Mouse (Mus musculus) midbrain, postnatal 0 days (tissue): ENCODE results near the gene Spg20. TPM values are rescaled to one million over a fixed set of nuclear protein-coding genes. Genes with fewer than 3 reads are reported as not detected.

Experiments used
- ATAC-seq: fragments of 200-750 bp; cut with Nextera tagmentation; 2 replicates; pipeline ENCODE4 v1.8.0; 2017; ENCODE audit warnings: moderate number of reproducible peaks, mild to moderate bottlenecking, moderate TSS enrichment, moderate library complexity; ENCODE audit not compliant: low FRiP score
- DNase-seq: peaks from one replicate; pipeline ENCODE4 v3.0.0-alpha.2; 2015; ENCODE audit warnings: low spot score
- H3K27ac ChIP-seq: fragments of 300-500 bp; sonication (generic); 2 replicates; pipeline ENCODE4 v1.5.1; 2014; ENCODE audit warnings: low read depth, mild to moderate bottlenecking, low read length, mixed read lengths
- H3K27me3 ChIP-seq: fragments of 300-500 bp; sonication (generic); 2 replicates; pipeline ENCODE4 v1.6.1; 2014; ENCODE audit warnings: low read length, control low read depth, mixed read lengths; ENCODE audit not compliant: insufficient read depth
- H3K36me3 ChIP-seq: fragments of 300-500 bp; sonication (generic); 2 replicates; pipeline ENCODE4 v1.6.1; 2014; ENCODE audit warnings: low read length, control low read depth, mixed read lengths; ENCODE audit not compliant: insufficient read depth
- H3K4me1 ChIP-seq: fragments of 300-500 bp; sonication (generic); 2 replicates; pipeline ENCODE4 v1.6.1; 2014; ENCODE audit warnings: mild to moderate bottlenecking, control low read depth, antibody characterized with exemption, low read length, mixed read lengths; ENCODE audit not compliant: insufficient read depth
- H3K4me2 ChIP-seq: fragments of 300-500 bp; sonication (generic); 2 replicates; pipeline ENCODE4 v1.6.1; 2014; ENCODE audit warnings: low read depth, mild to moderate bottlenecking, low read length, mixed read lengths; ENCODE audit not compliant: poor library complexity, severe bottlenecking
- H3K4me3 ChIP-seq: fragments of 300-500 bp; sonication (generic); 2 replicates; pipeline ENCODE4 v1.5.1; 2014; ENCODE audit warnings: low read depth, mild to moderate bottlenecking, low read length, moderate library complexity
- H3K9ac ChIP-seq: fragments of 300-500 bp; sonication (generic); replicated peaks from 2 replicates; pipeline ENCODE4 v1.6.1; 2014; ENCODE audit warnings: mild to moderate bottlenecking, low read length, moderate library complexity, mixed read lengths; ENCODE audit not compliant: poor library complexity, severe bottlenecking
- H3K9me3 ChIP-seq: fragments of 300-500 bp; sonication (generic); 2 replicates; pipeline ENCODE4 v1.6.1; 2016; ENCODE audit warnings: low read length, control low read depth
- CTCF ChIP-seq: IDR thresholded peaks from 2 replicates; pipeline ENCODE4 v1.5.1; 2016; ENCODE audit warnings: antibody characterized with exemption, mild to moderate bottlenecking
- WGBS: fragments of 180-500 bp; shearing (Covaris S2); extraction: QIAGEN DNeasy Blood & Tissue Kit; methylation state at CpG from one replicate; pipeline ENCODE4 v1.1.7; 2014; 5-methylcytosine and 5-hydroxymethylcytosine counted together
- polyA plus RNA-seq: library from polyadenylated mRNA; unstranded; fragments of >200 nt; fragmentation: Nextera tagmentation; extraction: Ambion mirVana; gene quantifications from 2 replicates; pipeline ENCODE4 v1.2.1, GENCODE M21; 2015
- total RNA-seq: library from RNA; depleted of rRNA; stranded (reverse); fragments of >200 nt; gene quantifications from 2 replicates; pipeline ENCODE4 v1.2.3, GENCODE M21; 2014

The Spg20 gene
- total and polyA plus RNA-seq, 2 experiments from 2014 or later = 9.3 to 15.5 TPM

DNA sequence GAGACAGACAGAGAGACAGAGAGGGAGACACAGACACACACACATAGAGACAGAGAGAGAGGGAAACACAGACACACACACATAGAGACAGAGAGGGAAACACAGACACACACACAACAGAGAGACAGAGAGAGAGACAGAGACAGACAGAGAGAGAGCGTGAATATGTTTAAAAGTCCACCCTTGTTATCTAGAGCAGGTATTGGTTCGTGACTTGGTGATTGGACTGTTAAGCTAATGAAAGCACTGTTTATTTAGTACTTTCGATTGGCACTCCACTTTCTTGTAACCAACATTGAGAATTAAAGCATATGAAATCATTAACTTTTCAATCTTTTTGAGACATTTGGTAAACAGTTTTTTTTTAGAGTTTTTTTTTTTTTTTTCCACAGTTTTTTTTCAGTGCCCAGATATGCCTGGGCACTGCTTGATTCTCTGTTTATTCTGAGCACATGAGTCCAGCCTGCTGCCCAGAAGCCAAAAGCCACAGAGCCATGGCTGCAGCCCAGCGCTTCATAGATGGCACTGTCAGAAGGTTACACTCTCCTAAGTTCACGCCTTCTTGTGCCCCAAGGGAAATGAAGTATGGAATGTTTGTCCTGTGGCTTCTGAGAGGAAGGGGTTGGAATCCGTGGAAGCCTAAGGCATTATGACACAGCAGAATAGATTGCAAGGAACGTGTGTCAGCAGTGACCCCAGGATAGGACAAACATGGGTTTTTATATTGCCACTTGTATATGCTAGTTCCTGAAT is 2.6 kb downstream of the Spg20 start:
- Histone ChIP-seq H3K9ac (no peak overlapping the region), H3K4me3 (no peak overlapping the region), H3K9me3 (no peaks in the 10 kb centered on the region), H3K4me1 (0 out of 2 replicates have a peak, but pooled peaks cover 2% of the 10 kb centered on the region), H3K27me3 (no peaks in the 10 kb centered on the region), H3K27ac (no peak overlapping the region), H3K4me2 (no peak overlapping the region), H3K36me3 (peaks cover 20% of the 10 kb centered on the region)
- TF ChIP-seq CTCF = no peak
- ATAC-seq (no peak), DNase-seq (no peak)
- 75% methylated on average over 7 of the region's 7 CpGs for WGBS

DNA sequence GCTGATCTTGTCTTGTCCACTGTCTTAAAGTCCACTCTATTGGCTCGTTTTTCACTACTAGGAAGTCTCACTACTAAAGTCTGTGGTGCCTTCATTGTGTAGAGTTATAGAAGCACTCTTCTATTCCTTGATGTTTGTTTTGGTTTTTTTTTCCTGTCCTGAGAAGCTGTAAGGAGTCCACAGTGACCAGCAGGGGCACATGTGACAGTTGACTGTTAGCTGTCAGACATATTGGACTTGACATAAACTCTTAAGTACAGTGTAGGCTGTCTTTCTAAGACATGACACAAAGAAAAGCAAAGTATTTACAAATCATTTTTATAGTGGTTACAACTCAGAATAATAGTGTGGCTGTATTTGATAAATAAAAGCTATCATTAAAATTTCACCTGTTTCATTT is 3.2 kb downstream of the Spg20 start:
- ATAC-seq (no peak), DNase-seq (no peak)
- Histone ChIP-seq H3K27me3 (no peaks in the 10 kb centered on the region), H3K4me2 (no peak overlapping the region), H3K36me3 (peaks cover 20% of the 10 kb centered on the region), H3K4me3 (no peak overlapping the region), H3K9me3 (no peaks in the 10 kb centered on the region), H3K4me1 (0 out of 2 replicates have a peak, but pooled peaks cover 2% of the 10 kb centered on the region), H3K27ac (no peak overlapping the region), H3K9ac (no peak overlapping the region)
- WGBS = 64% methylated on average over 1 of the region's 1 CpGs
- TF ChIP-seq CTCF = no peak

DNA sequence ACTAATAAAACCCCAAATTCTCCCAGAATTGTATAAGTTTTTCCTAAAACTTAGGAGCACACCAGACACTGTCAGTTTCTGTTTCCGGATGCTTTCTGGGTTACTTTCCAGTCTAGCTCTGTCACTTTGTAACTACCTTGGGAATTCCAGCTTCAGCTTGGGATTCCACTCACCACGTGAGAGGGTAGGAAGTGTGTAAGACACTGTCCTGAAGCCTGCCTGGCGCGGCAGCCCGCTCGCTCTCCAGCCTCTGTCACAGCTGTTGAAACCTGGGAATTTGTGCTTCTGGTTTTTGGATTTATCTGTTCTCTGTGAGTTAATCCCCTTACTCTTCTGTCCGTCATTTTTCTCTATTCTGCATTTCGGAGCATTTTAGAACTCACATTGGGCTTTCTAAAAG is 4.1 kb downstream of the Spg20 start:
- DNase-seq (no peak), ATAC-seq (no peak)
- no peak overlapping the region for H3K4me3 ChIP-seq
- H3K4me2 ChIP-seq = no peak overlapping the region
- no peaks in the 10 kb centered on the region for H3K27me3 ChIP-seq
- H3K36me3 ChIP-seq = peaks cover 28% of the 10 kb centered on the region
- WGBS = 83% methylated on average over 8 of the region's 8 CpGs
- TF ChIP-seq CTCF = no peak
- H3K27ac ChIP-seq = no peak overlapping the region
- 0 out of 2 replicates have a peak, but pooled peaks cover 2% of the 10 kb centered on the region for H3K4me1 ChIP-seq
- H3K9me3 ChIP-seq = no peaks in the 10 kb centered on the region
- no peak overlapping the region for H3K9ac ChIP-seq

DNA sequence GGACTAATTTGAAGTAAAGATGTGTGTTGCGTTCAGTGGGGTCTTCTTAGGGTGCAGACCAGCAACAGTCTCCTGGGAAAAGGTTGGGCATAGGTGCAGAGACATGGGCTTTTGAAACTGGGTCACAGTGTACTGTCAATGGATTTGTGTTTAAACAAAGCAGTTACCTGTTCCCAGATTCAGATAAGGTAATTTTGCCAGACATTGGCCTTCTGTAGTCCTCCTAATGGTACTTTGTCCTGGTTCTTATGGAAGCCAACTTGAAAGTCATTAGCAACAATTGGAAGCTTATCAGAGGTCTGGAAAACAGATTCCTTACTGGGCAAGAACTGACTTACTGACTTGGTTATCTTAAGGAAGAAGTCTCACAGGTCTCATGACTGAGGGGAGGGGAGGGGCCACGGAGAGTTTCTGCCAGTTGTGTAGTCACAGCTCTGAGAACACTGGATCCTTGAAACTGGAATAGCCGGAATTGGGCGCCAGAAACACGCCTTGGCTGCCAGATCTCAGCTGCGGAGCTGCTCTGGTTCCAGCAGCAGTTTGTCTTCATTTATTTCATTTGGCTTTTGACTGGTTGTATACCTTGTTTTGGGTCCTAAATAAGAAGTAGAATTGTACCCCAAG is 7.5 kb downstream of the Spg20 start:
- ATAC-seq (no peak), DNase-seq (no peak)
- WGBS = 90% methylated on average over 6 of the region's 6 CpGs
- no peaks in the 10 kb centered on the region for H3K9me3 ChIP-seq
- H3K9ac ChIP-seq = no peak overlapping the region
- H3K4me3 ChIP-seq = no peak overlapping the region
- no peak overlapping the region for H3K27ac ChIP-seq
- peaks cover 28% of the 10 kb centered on the region for H3K36me3 ChIP-seq
- TF ChIP-seq CTCF = no peak
- H3K4me1 ChIP-seq = no peaks in the 10 kb centered on the region
- H3K4me2 ChIP-seq = no peak overlapping the region
- H3K27me3 ChIP-seq = no peaks in the 10 kb centered on the region

DNA sequence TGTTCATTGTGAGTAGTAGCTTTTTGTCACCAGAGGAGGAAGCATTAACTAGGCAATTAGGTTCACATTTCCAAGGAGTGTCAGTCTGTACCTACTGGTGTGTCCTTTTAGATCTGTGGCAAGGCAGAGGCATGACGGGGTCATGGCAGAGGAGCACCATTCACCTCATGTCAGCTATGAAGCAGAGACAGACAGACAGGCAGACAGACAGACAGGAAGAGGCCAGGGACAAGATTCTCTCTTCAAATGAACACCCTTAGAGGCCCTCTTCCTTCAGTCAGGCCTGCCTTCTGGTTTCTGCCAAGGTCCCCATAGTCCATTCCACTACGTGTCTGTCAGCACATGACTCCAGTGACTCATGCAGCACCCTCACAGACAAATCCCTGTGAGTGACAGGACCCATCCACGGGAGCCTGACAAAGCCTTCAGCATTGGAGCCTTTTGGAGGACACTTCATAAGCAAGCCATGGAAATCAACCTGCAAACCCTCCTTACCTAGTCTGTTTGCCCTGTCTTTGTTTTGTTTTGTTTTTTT is 10.5 kb downstream of the Spg20 start:
- Histone ChIP-seq H3K36me3 (peaks cover 39% of the 10 kb centered on the region), H3K9ac (no peak overlapping the region), H3K4me2 (no peak overlapping the region), H3K4me1 (no peaks in the 10 kb centered on the region), H3K9me3 (no peaks in the 10 kb centered on the region), H3K27ac (no peak overlapping the region), H3K27me3 (no peaks in the 10 kb centered on the region), H3K4me3 (no peak overlapping the region)
- DNase-seq (no peak), ATAC-seq (no peak)
- TF ChIP-seq CTCF = no peak
- 86% methylated on average over 3 of the region's 3 CpGs for WGBS

DNA sequence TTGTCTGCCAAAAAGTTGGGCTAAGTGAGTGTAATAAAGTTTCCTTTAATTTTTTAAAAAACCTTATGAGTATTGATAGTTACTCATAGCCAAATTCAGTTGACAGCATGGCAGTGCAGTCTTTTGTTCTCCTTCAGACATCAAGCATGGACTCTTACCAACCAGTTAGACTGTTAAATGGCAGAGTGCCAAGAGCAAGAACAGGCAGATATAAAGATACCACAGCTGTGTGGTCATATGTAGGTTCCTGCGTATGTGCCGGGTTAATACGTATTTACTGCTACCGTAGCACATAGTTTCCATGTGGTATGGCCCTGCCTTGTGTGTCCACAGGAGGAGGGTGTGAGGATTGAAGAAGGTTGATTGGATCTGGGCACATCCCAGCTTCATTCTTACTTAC is 11.2 kb downstream of the Spg20 start:
- Histone ChIP-seq H3K36me3 (peaks cover 39% of the 10 kb centered on the region), H3K9ac (no peak overlapping the region), H3K9me3 (no peaks in the 10 kb centered on the region), H3K27me3 (no peaks in the 10 kb centered on the region), H3K27ac (no peak overlapping the region), H3K4me1 (no peaks in the 10 kb centered on the region), H3K4me2 (no peak overlapping the region), H3K4me3 (no peak overlapping the region)
- DNase-seq = no peak
- 93% methylated on average over 4 of the region's 4 CpGs for WGBS
- no peak for ATAC-seq
- TF ChIP-seq CTCF = no peak
